Mouse (Mus musculus) midbrain, embryonic 16.5 days (tissue): ENCODE results near the gene Ttc28. TPM values are rescaled to one million over a fixed set of nuclear protein-coding genes. Genes with fewer than 3 reads are reported as not detected.

Experiments used
- ATAC-seq: fragments of 200-750 bp; cut with Nextera tagmentation; 2 replicates; pipeline ENCODE4 v1.8.0; 2017; ENCODE audit warnings: moderate TSS enrichment
- H3K27ac ChIP-seq: fragments of 300-500 bp; sonication (generic); 2 replicates; pipeline ENCODE4 v1.5.1; 2014; ENCODE audit warnings: mild to moderate bottlenecking, low read length, mixed read lengths
- H3K27me3 ChIP-seq: fragments of 300-500 bp; sonication (generic); 2 replicates; pipeline ENCODE4 v1.6.1; 2014; ENCODE audit warnings: low read depth, low read length, mixed read lengths; ENCODE audit not compliant: control insufficient read depth, insufficient read depth
- H3K36me3 ChIP-seq: fragments of 300-500 bp; sonication (generic); 2 replicates; pipeline ENCODE4 v1.6.1; 2014; ENCODE audit warnings: mild to moderate bottlenecking, low read length, moderate library complexity, mixed read lengths; ENCODE audit not compliant: control insufficient read depth, insufficient read depth
- H3K4me1 ChIP-seq: fragments of 300-500 bp; sonication (generic); 2 replicates; pipeline ENCODE4 v1.6.1; 2014; ENCODE audit warnings: mild to moderate bottlenecking, low read length, mixed read lengths; ENCODE audit not compliant: control insufficient read depth, insufficient read depth
- H3K4me2 ChIP-seq: fragments of 300-500 bp; sonication (generic); 2 replicates; pipeline ENCODE4 v1.6.1; 2014; ENCODE audit warnings: mild to moderate bottlenecking, low read length, mixed read lengths
- H3K4me3 ChIP-seq: fragments of 300-500 bp; sonication (generic); 2 replicates; pipeline ENCODE4 v1.5.1; 2014; ENCODE audit warnings: low read depth, mild to moderate bottlenecking, low read length, moderate library complexity, mixed read lengths
- H3K9ac ChIP-seq: fragments of 300-500 bp; sonication (generic); 2 replicates; pipeline ENCODE4 v1.6.1; 2014; ENCODE audit warnings: low read depth, low read length, mixed read lengths
- H3K9me3 ChIP-seq: fragments of 300-500 bp; sonication (generic); replicated peaks from 2 replicates; pipeline ENCODE4 v1.6.1; 2014; ENCODE audit warnings: mild to moderate bottlenecking, low read length, mixed read lengths; ENCODE audit not compliant: control insufficient read depth, poor library complexity, severe bottlenecking
- WGBS: fragments of 180-500 bp; shearing (Covaris S2); extraction: QIAGEN DNeasy Blood & Tissue Kit; methylation state at CpG from one replicate; pipeline ENCODE4 v1.1.7; 2014; 5-methylcytosine and 5-hydroxymethylcytosine counted together
- polyA plus RNA-seq: library from polyadenylated mRNA; unstranded; fragments of >200 nt; fragmentation: Nextera tagmentation; extraction: Ambion mirVana; gene quantifications from 2 replicates; pipeline ENCODE4 v1.2.1, GENCODE M21; 2015

Ttc28 gene
- polyA plus RNA-seq, 1 experiment from 2014 or later: 16.6 TPM

GRCm38 (mm10) chr5:111144411-111144810 is 264.8 kb downstream of the Ttc28 start:
- no peak overlapping the region for H3K4me2 ChIP-seq
- H3K4me1 ChIP-seq: peaks cover 17% of the 10 kb centered on the region
- ATAC-seq: no peak
- WGBS: 81% methylated on average over 7 of the region's 7 CpGs
- no peaks in the 10 kb centered on the region for H3K9me3 ChIP-seq
- no peaks in the 10 kb centered on the region for H3K27me3 ChIP-seq
- no peaks in the 10 kb centered on the region for H3K36me3 ChIP-seq
- H3K9ac ChIP-seq: no peak overlapping the region
- H3K4me3 ChIP-seq: no peak overlapping the region
- H3K27ac ChIP-seq: no peak overlapping the region

- H3K9ac ChIP-seq: no peak overlapping the region
- H3K4me2 ChIP-seq: no peak overlapping the region
- no peak overlapping the region for H3K4me3 ChIP-seq
- ATAC-seq: no peak
- H3K9me3 ChIP-seq: no peaks in the 10 kb centered on the region
- H3K27ac ChIP-seq: peak overlapping the region; percentile 35; the same call in 1 of the 2 replicates
- peaks cover 20% of the 10 kb centered on the region for H3K4me1 ChIP-seq
- H3K36me3 ChIP-seq: no peaks in the 10 kb centered on the region
- no peaks in the 10 kb centered on the region for H3K27me3 ChIP-seq
- 96% methylated on average over 14 of the region's 14 CpGs for WGBS
Observed at GRCm38 (mm10) chr5:111150581-111150980, 271.0 kb downstream of the Ttc28 start.

- Histone ChIP-seq H3K27me3 (no peaks in the 10 kb centered on the region), H3K9me3 (no peaks in the 10 kb centered on the region), H3K4me3 (no peak overlapping the region), H3K4me2 (no peak overlapping the region), H3K4me1 (peaks cover 20% of the 10 kb centered on the region), H3K36me3 (no peaks in the 10 kb centered on the region), H3K27ac (0 out of 2 replicates have a peak overlapping the region, but pooled peaks have one; percentile 5), H3K9ac (peak overlapping the region; percentile 15)
- WGBS: 42% methylated on average over 19 of the region's 19 CpGs
- no peak for ATAC-seq
Observed at GRCm38 (mm10) chr5:111151882-111152759, 272.5 kb downstream of the Ttc28 start.

- H3K4me2 ChIP-seq: no peak overlapping the region
- ATAC-seq: no peak
- H3K27me3 ChIP-seq: no peaks in the 10 kb centered on the region
- no peak overlapping the region for H3K9ac ChIP-seq
- peaks cover 26% of the 10 kb centered on the region for H3K4me1 ChIP-seq
- 18% methylated on average over 7 of the region's 7 CpGs for WGBS
- no peaks in the 10 kb centered on the region for H3K36me3 ChIP-seq
- no peaks in the 10 kb centered on the region for H3K9me3 ChIP-seq
- no peak overlapping the region for H3K27ac ChIP-seq
- no peak overlapping the region for H3K4me3 ChIP-seq
Observed at GRCm38 (mm10) chr5:111154586-111154985, 275.0 kb downstream of the Ttc28 start.

- no peak overlapping the region for H3K27ac ChIP-seq
- H3K4me2 ChIP-seq: no peak overlapping the region
- H3K4me3 ChIP-seq: no peak overlapping the region
- WGBS: 84% methylated on average over 4 of the region's 4 CpGs
- no peaks in the 10 kb centered on the region for H3K9me3 ChIP-seq
- no peaks in the 10 kb centered on the region for H3K27me3 ChIP-seq
- H3K36me3 ChIP-seq: no peaks in the 10 kb centered on the region
- no peak overlapping the region for H3K9ac ChIP-seq
- ATAC-seq: no peak
- peaks cover 33% of the 10 kb centered on the region for H3K4me1 ChIP-seq
Observed at GRCm38 (mm10) chr5:111155271-111155670, 275.7 kb downstream of the Ttc28 start.

GRCm38 (mm10) chr5:111155928-111156327 is 276.3 kb downstream of the Ttc28 start:
- Histone ChIP-seq H3K27me3 (no peaks in the 10 kb centered on the region), H3K4me1 (peaks cover 39% of the 10 kb centered on the region)

GRCm38 (mm10) chr5:111158266-111158665 is 278.7 kb downstream of the Ttc28 start:
- no peak for ATAC-seq
- H3K27me3 ChIP-seq: no peaks in the 10 kb centered on the region
- H3K4me2 ChIP-seq: no peak overlapping the region
- WGBS: 91% methylated on average over 9 of the region's 9 CpGs
- H3K9ac ChIP-seq: no peak overlapping the region
- H3K9me3 ChIP-seq: no peaks in the 10 kb centered on the region
- H3K36me3 ChIP-seq: no peaks in the 10 kb centered on the region
- H3K4me1 ChIP-seq: peaks cover 45% of the 10 kb centered on the region
- H3K4me3 ChIP-seq: no peak overlapping the region
- H3K27ac ChIP-seq: no peak overlapping the region

More at GRCm38 (mm10) chr5:111155928-111156327, 276.3 kb downstream of the Ttc28 start:
- ATAC-seq: no peak
- H3K4me2 ChIP-seq: no peak overlapping the region
- no peaks in the 10 kb centered on the region for H3K36me3 ChIP-seq
- H3K9ac ChIP-seq: no peak overlapping the region
- no peak overlapping the region for H3K27ac ChIP-seq
- no peaks in the 10 kb centered on the region for H3K9me3 ChIP-seq
- no peak overlapping the region for H3K4me3 ChIP-seq
- WGBS: 93% methylated on average over 12 of the region's 12 CpGs

GRCm38 (mm10) chr5:111159628-111160321 is 280.2 kb downstream of the Ttc28 start:
- Histone ChIP-seq H3K4me1 (peaks cover 48% of the 10 kb centered on the region), H3K4me3 (no peak overlapping the region), H3K27ac (peak overlapping the region; percentile 1; the same call in 1 of the 2 replicates), H3K9me3 (no peaks in the 10 kb centered on the region), H3K36me3 (no peaks in the 10 kb centered on the region), H3K9ac (peak overlapping the region; percentile 24; the same call in 1 of the 2 replicates), H3K27me3 (no peaks in the 10 kb centered on the region), H3K4me2 (peak overlapping the region; percentile 34)
- ATAC-seq: peak; percentile 27; the same call in 1 of the 2 replicates
- 23% methylated on average over 23 of the region's 23 CpGs for WGBS
